Mouse (Mus musculus) left cerebral cortex, postnatal 25 days (tissue): ENCODE measurements around the gene Ccdc83. TPM values are rescaled to one million over a fixed set of nuclear protein-coding genes. Genes with fewer than 3 reads are reported as not detected.

ENCODE experiments used
- DNase-seq, 2 experiments: peaks; one replicate each; pipeline ENCODE4 v3.0.0; 2022; ENCODE audit warnings: low spot score in 2 of 2, mixed read lengths in 1 of 2
- intact Hi-C: fragments of 180-260 bp; cut with DNase I; formaldehyde crosslinking; loops from one replicate; pipeline ENCODE4 v1.15.1; 2025
- total RNA-seq, 2 experiments: library from RNA; stranded (reverse); gene quantifications; 2 replicates each; pipeline ENCODE4 v1.2.3; 2021

The Ccdc83 gene
- not detected for total RNA-seq

DNA sequence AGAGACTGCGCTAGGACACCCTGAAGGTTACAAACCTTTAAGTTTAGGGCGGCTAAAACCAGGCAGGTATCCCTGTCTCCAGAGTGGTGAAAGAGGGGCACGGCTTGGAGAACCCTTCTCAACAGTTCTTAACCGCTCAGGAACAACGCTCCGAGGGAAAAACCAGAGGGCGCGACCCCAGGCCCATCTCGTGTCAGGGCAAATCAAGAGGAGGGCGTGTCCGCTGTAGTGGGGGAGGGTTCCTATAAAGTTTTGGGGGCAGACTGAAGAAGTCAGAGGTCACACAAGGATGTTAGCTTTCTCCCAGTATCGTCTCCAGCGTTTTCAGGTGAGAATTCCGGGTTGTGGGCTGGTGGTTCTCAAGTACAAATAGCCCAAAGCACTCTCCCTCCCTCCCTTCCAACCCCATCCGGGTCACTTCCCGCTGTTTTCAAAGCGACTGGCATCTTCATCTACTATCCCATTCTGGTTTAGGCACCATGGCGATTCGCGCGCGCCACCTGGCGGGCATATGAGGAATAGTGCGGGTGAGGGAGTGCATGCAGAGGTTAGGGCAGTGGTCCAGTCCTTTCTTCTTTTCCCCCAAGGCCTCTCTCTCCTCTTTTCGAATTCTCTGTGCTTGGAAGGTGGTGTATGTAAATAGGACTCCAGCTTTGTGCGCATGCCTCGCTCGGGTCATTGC, at the start of gene Ccdc83:
Gene Ccdc83 (minus strand): TSS at position 489 of the 682 bp plus-strand sequence.
- DNase-seq: peak; percentile 81 to 86
- intact Hi-C loops: loop anchor here (1.0 to 5.0 kb wide), 2 partner anchors 248 to 267 kb away; no protein-coding TSS in a partner anchor

DNA sequence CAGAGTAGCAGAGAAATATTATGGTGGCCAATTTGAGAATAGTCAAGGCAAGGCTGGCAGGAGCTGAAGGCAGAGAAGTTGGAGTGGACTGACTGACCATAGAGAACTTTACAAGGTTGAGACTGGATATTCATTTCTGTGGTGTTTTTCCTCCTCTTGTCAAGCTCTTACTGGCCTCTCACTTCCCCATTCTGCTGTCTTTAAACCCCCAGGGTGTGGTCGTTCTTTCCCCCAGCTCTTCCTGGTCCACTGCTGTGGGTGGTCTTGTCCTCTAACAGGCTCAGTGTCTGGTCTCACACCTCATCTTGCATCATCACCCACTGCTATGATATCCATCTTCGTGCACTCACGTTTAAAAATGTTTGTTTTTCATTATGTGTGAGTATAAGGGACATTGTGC, 47.8 kb upstream of the Ccdc83 start:
- intact Hi-C loops: no loop called here
- DNase-seq: no peak

DNA sequence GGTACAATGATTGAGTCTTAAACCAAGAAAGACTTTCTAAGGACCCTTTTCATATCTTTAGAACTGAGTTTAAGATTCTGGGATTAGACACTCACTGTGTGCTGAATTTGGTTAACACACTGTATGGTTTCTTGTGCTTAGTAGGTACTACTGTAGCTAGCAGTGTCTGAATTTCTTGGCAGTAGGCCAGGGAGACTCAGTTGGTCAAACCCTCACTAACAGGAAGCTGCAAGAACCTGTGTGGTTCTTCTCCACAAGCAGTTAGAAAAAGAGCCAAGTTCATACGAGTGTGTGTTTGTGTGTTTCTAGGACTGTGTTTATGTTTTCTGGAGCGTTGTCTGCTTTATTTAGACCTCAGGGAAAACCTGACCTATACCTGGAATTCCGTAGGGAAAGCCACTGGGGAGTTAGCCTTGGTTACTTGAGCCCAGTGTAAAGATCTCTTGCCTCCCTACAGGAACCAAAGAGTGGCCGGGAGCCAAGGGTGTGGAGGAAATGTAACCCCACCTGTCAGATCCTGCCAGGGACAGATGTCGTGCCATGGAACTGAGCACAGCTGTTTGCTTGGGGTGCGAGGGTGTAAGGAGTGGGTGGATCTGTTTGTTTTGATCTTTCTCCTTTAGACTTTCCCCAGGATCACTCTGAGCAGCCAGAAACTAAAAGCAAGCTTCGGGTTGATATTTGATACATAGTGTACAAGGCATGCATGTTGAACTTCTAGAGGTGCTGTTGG, 46.7 kb upstream of the Ccdc83 start:
- intact Hi-C loops: no loop called here
- DNase-seq: no peak

DNA sequence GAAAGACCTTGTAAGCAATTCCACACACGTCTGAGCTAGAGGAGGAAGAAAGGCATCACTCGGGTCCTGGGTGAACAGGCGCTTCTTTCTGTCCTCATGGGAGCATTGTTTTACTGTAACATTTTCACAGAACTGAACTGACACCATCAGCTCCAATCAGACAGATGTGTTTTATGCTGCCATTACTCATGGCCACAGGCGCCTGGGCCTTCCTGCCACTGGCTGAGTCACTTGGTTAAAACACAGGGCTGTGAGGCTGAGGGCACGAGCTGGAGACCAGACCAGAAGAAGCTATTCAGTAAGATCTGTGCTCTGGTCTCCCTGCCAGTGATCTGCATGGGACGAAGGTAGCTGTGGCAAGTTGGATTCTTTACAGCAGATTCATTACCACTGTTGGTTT, 42.4 kb upstream of the Ccdc83 start:
- peak in 1 of 2 experiments; percentile 27 for DNase-seq
- intact Hi-C loops: no loop called here

DNA sequence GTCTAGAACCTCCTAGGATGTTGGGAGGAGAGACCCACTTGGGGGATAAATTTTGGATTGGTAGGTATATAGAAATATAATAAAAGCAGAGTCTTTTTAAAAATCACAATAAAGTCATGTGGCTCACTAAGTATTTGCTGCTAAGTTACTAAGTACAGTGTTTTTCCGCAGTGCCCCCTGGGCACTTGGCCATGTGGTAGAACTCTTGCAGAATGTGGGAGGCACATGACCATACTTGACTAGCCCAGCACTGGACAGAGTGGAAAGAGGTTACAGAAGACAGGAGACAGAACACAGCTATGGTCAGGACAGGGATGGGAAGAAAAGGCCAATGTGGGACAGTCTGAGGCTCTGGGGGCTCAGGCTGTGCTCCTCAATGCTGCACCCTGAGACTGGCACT, 41.4 kb upstream of the Ccdc83 start:
- no peak for DNase-seq
- intact Hi-C loops: no loop called here

DNA sequence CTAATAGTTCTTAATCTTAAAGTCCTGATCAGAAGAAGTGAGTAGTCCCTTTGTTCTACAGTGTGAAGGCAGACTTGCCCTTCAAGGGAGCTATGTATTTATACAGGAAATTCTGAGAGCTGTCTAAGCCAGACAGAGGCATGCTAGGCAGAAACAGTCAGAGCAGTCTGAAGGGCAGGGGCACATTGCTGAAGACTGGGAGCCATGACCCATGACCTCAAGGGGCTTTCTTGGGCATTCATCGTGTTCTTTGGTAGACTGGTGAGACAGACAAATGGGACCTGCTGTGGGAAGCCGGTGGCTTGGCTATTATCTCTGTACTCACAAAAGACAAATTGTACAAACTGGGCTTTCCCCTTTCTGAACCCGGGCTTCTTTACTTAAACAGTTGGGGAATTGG, 40.5 kb upstream of the Ccdc83 start:
- DNase-seq: no peak
- intact Hi-C loops: no loop called here

DNA sequence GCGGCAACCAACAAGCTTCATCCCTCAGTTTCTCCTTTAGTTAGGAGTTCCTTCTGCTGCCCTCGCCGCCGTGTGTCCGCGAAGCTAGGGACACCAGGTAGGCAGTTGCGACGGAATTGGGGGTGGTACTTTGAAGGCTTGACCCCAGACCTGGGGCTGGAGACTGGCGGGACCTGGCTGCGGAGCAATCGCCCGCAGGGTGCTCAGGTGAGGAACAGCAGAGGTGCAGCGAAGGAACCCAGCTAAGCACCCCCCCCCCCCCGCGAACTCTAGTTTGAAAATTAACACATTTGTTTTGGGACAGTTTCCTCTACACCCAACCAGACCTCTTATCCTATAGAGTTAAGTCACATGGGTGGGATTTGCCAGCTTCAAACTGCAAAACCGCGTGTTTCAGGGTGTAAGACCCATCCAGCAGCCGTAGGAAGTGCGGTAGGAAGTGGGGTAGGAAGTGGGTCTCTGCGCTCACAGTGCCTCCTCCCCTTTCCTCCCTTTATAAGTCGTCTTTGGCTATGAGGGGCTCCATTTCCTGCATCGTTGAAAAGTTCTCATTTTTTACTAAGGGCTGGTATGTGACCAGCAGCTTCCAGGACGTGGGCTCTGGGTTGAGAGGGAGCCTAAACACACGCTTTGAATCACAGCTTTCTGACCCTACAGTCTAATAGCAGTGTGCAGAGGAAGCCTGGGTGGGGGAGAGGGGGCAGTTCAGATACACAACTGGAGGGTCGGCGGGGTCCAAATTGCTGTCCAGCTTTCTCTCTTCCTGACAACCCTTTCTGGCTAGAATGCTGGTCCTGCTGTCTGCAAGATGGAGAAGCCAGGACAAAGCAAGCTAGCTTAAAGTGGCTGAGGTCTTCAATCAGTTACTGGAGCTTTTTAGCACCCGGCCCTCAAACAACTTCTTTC, 37.3 kb upstream of the Ccdc83 start:
- intact Hi-C loops: no loop called here
- no peak for DNase-seq

DNA sequence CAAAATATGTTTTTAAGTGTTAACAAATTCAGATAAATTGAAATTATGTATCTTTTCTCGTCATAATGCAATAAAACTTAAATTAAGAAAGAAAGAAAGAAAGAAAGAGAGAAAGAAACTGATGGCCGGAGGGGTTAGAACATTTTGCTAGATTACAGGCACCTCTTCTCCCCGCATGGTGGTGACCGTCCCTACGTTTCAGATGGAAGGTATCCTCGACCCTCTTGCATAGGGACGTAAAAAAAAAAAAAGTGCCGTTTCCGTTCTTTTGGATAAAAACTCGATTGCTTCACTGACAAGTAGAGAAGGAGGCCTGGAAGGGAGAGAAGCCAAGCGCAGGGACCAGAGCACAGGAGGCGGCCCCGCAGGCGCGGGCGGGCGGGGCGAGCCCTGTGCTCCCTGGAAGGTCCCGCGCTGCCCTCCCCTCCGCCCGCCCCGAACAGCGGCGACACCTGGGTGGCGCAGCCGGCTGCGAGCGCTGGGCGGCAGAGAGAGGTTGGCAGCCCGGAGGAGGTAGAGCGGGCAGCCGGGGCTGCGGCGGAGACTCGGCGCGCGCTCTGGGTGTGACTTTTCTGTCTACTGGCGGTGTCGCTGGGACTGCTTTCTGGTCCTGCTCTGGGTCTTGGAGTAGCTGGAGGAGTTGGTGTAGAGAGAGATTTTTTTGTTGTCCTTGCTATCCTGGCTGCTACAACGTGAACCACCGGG, 36.5 kb upstream of the Ccdc83 start, which contains the start of gene Sytl2:
Gene Sytl2 (plus strand): TSS at position 311 of the 705 bp plus-strand sequence.
- intact Hi-C loops: no loop called here
- peak; percentile 10 to 24 for DNase-seq

DNA sequence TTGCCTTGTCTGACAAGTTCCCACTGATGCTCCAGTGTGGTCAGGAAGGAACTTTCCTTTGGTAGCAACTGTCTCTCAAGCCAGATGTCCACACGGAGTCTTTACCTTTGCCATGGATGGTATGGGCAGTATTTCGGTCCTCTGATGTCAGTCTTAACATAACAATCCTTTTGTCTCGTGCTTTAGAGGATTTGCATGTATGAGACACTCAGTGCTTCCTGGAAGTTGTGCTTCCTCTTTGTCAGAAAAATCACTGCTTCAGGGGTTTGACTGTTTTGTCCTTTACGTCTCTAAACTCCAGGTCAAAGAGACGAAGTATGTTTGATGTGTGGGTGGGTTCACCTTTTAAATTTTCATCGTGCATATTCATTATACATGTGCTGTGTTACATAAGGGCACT, 26.3 kb upstream of the Ccdc83 start:
- no peak for DNase-seq

DNA sequence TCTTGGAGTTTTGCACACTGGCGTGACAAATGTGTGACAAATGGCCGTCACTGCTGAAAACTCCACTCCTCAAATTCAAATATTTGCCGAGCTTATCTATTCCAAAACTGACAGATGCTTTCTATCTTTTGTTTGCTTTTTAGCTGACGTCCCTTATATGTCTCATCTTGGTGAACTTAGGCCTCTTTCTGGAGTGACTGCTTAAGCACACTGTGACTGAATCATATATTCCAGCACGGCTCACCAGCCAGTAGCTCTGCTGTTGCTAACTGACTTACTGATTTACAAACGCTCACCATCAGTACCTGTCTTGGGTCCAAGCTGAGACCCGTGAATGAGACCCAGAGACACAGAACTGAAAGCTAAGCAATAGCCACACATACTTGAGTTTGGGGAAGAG, 19.2 kb upstream of the Ccdc83 start:
- no peak for DNase-seq
- intact Hi-C loops: no loop called here

More for the DNA sequence above, 26.3 kb upstream of the Ccdc83 start:
- intact Hi-C loops: no loop called here

DNA sequence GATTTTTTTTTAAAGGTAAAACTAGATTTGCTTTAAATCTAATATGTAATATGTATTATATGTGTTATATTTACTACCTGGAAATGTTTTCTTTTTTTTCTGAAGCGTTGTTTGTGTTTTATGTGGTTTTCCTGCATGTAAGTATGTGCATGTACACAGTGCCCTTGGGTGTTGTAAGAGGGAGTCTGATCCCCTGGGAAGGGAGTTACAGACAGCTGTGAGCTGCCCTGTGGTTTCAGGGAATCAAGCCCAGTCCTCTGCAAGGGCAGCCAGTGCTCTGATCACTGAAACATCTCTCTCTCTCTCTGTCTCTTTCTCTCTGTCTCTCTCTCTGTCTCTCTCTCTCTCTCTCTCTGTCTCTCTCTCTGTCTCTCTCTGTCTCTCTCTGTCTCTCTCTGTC, 17.2 kb upstream of the Ccdc83 start:
- DNase-seq: no peak
- intact Hi-C loops: no loop called here

DNA sequence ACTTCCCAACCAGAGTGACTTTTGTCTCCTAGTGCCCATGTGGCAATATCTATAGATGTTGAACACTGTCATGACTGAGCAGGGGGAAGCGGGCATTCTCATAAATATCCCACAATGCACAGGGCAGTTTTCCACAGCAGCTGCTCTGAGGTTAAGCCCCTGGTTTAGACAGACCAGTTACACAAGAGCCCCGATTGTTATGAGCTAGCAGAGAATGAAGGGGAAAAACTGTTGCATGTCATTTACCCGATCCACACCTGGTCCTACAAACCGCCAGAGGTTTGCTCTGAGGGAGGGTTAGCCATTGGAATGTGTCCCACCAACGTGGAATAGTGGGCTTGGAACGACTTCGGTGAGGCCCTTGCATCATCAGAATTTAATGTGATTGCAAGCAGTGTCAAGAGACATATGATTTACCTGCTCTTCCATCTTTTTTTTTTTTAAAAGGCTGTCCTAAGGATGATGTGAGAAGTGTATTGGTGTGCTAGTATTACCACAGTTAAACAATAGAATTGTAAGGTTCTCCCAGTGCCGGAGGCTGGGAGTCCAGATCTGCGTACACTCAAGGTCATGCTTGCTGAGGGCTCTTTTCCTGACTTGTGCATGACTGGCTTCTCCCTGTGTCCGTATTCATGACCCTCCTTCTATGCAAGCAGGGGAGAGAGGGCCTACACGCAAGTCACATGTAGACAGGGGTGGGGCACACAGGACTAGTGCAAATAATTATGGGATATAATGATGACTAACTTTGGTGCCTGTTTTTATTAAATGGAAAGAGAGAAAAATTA, 16.4 kb upstream of the Ccdc83 start:
- no peak for DNase-seq
- intact Hi-C loops: no loop called here

DNA sequence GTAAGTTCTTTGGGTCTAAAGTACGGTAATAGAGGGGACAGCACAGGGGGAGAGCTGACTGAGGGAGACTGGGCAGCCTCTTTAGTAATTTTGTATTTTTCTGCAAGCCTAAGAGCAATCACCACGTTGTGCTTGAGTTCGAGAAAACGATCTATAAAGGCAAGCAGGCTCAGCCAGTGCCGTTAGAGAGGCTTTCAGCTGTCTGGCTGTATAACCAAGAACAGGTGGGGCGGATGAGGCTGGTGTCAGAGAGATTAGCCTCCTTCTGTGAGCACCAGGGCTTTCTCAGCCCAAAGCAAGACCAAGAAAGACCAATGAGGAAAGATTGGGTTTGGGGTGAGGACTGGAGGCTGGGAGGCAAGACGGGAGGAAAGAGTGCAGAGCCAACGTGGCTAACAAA, 15.3 kb upstream of the Ccdc83 start:
- intact Hi-C loops: loop anchor here (1.0 kb wide), 1 partner anchor 128 kb away; no protein-coding TSS in a partner anchor
- no peak for DNase-seq

DNA sequence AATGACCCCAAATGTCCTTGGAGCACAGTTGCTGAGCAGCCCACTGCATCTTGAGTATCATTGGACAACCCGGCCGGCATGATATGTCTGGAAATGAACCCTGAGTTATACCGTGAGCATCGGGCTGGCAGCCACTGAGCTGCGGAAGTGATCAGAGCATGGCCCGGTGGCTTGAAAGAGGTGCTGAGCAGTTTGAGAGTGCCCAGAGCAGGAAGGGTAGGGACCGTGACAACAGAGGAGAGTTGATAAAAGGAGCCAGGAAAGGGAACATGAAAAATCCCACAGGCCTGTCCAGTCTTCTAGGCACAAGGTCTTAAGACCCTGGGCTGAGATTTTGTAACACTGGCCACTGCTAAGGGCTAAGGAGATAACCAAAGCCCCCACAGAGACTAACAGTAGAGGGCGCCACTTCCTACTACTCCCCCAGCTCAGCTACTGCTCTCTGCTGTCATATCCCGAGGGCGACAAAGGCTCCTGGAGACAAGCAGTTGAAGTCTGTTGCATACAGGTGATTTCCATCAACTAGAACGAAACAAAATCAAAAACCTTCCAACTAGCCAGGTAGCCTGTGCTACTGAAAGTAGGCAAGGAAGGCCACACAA, 14.8 kb upstream of the Ccdc83 start:
- intact Hi-C loops: loop anchor here (1.0 kb wide), 1 partner anchor 129 kb away; no protein-coding TSS in a partner anchor
- peak; percentile 12 to 33 for DNase-seq

DNA sequence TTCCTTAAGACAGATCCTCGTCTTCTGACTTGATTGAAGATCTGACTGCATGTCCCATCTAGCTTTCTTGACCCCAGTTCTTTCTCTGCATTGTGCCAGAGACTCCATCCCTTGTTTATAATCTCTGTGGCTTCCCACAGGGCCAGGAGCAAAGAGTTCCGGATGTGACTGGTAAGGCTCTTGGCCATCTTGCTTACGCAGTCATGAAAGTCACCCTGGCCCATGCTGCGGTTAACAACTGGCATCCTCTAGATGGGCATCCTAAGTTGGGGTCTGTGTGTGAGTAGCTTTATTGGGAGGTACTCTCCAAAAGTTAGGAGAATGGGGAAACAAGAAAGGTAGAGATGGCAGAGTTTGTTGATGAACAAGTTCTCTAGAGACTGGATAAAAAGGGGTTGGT, 13.6 kb upstream of the Ccdc83 start:
- intact Hi-C loops: no loop called here
- no peak for DNase-seq

DNA sequence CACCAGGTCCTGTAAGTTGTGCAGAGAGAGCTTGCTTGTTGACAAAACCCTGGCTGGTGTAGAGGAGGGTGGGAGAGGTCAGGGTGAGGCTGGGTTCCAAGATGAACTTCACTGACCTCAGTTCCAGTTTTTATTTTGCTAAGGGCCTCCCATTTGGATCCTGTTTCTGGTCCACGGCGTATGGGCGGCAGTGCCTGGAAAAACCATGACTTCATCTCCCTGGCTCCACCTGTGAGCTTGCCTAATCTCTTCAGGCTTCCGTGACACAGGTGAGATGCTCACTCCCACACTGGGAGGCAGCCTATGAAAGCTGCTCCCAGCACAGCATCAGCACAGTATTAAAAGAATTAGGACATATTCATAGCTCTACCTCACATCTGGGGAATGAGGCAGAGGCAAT, 12.2 kb upstream of the Ccdc83 start:
- intact Hi-C loops: no loop called here
- DNase-seq: no peak

DNA sequence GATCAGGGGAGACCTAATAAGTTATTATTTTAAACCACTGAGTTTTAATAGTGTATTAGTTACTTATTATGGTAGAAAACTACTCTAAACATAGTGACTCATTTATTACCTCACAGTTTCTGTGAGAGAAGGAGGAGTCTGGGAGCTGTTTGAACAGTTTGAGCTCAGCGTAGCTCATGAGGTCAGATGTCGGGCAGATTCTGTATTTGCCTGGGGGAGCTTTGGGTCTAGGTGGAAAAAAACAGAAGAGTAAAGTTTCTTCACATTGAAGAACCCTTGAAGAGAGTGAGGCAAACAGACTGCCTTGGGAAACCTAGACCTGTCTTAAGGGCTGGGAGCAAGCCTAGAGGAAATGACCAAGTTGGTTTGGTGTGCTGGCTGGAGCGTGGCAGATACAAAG, 11.7 kb upstream of the Ccdc83 start:
- intact Hi-C loops: no loop called here
- DNase-seq: no peak

DNA sequence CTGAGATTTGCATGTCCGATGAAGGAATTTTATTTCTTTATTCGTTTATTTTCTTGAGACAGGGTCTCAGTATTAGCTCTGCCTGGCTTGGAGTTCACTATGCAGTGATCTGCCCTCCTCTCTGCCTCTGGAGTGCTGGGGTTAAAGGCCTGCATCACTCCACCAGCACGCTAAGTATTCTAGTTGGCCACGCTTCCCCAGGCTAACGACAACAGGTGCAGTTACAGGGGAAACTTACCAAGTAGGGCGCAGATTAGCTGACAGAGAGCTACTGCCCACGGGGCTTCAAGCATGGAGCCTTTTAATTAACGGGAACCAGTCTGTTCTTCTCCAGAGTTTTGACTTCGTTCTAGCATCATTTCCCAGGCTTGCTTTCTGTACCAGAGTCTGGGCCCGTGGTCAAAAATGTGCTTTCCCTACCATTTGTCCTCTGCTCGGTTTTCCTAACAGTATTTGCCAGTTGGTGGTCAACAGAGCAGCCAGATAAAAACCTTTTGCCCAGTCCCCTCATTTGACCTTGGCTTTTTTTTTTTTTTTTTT, 9.1 kb upstream of the Ccdc83 start:
- intact Hi-C loops: no loop called here
- no peak for DNase-seq
